ENCODE assay signal across 24 mouse cellular contexts in the genomic region with DNA sequence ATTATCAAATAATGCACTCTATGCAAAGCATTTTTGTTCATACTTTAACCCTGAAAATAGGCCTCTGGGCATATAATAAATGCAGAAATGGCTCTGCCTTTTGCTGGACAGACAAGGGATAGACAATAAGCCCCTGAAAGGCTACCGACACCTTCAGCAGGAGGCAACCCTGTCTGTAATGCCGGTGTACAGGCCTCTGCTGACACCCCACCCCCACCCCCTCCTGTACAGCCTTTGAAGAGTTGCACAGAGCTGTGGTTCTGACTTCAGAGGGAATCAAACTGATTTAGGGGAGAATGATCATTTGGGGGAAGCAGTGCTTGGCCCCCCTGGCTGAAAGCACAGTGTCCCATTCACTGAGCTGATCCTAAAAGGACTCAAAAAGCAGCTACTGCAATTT. TPM values are rescaled to one million over a fixed set of nuclear protein-coding genes. Genes with fewer than 3 reads are reported as not detected.
DNase-seq lines count a peak whose midpoint lies in the region; ATAC-seq lines count a peak whose summit lies in the region.
"Had no signal": no experiment of that assay in that cellular context is flagged by ENCODE, and none has a peak within 500 bp of the region (broad histone marks: within the 10 kb centered on the region; RNA-seq: fewer than 3 reads in every experiment).

No protein-coding gene starts in this region.

- H3K4me2 ChIP-seq in forebrain, embryonic 12.5 days = no peak overlapping the region; the same call in 1 of the 2 replicates
- H3K4me2 ChIP-seq in forebrain, embryonic 16.5 days (ENCODE audit: low read length) = no peak overlapping the region
- H3K4me2 ChIP-seq in neural tube, embryonic 12.5 days (replicated peaks) = no peak overlapping the region
- no peak overlapping the region for H3K4me2 ChIP-seq in neural tube, embryonic 15.5 days
- H3K4me2 ChIP-seq: heart, embryonic 15.5 days; limb, embryonic 15.5 days; lung, embryonic 14.5 days had no signal

- H3K9ac ChIP-seq in forebrain, embryonic 12.5 days = no peak overlapping the region
- H3K9ac ChIP-seq in forebrain, embryonic 16.5 days (replicated peaks; ENCODE audit: low read depth, low read length) = no peak overlapping the region
- no peak overlapping the region for H3K9ac ChIP-seq in neural tube, embryonic 12.5 days
- no peak overlapping the region for H3K9ac ChIP-seq in neural tube, embryonic 15.5 days (replicated peaks)
- H3K9ac ChIP-seq: heart, embryonic 15.5 days; limb, embryonic 15.5 days; liver, embryonic 14.5 days; lung, embryonic 14.5 days had no signal

- H3K27ac ChIP-seq in forebrain, embryonic 12.5 days = no peak overlapping the region
- H3K27ac ChIP-seq in forebrain, embryonic 16.5 days (ENCODE audit: low read length) = no peak overlapping the region
- no peak overlapping the region for H3K27ac ChIP-seq in neural tube, embryonic 12.5 days
- H3K27ac ChIP-seq in neural tube, embryonic 15.5 days (replicated peaks) = no peak overlapping the region
- H3K27ac ChIP-seq: gastrocnemius, adult 2 months; heart, embryonic 15.5 days; kidney, postnatal 0 days; limb, embryonic 15.5 days; liver, embryonic 14.5 days had no signal

- H3K4me3 ChIP-seq in forebrain, embryonic 12.5 days (replicated peaks) = no peak overlapping the region
- H3K4me3 ChIP-seq in forebrain, embryonic 16.5 days (replicated peaks; ENCODE audit: low read length) = no peak overlapping the region
- no peak overlapping the region for H3K4me3 ChIP-seq in neural tube, embryonic 12.5 days
- no peak overlapping the region for H3K4me3 ChIP-seq in neural tube, embryonic 15.5 days (replicated peaks)
- H3K4me3 ChIP-seq: gastrocnemius, adult 2 months; heart, embryonic 15.5 days; limb, embryonic 15.5 days had no signal

- H3K36me3 ChIP-seq in forebrain, embryonic 12.5 days (replicated peaks) = no peaks in the 10 kb centered on the region
- H3K36me3 ChIP-seq in forebrain, embryonic 16.5 days (ENCODE audit: control insufficient read depth, insufficient read depth) = no peaks in the 10 kb centered on the region
- H3K36me3 ChIP-seq in neural tube, embryonic 12.5 days = no peaks in the 10 kb centered on the region
- no peaks in the 10 kb centered on the region for H3K36me3 ChIP-seq in neural tube, embryonic 15.5 days
- H3K36me3 ChIP-seq: heart, embryonic 15.5 days; limb, embryonic 15.5 days had no signal

- WGBS in forebrain, embryonic 12.5 days = 20% methylated on average over 2 of the region's 2 CpGs
- WGBS in forebrain, embryonic 16.5 days = 12% methylated on average over 2 of the region's 2 CpGs
- WGBS in neural tube, embryonic 12.5 days = 10% methylated on average over 2 of the region's 2 CpGs
- 4% methylated on average over 2 of the region's 2 CpGs for WGBS in neural tube, embryonic 15.5 days

- H3K4me1 ChIP-seq in forebrain, embryonic 12.5 days = peaks cover 12% of the 10 kb centered on the region
- H3K4me1 ChIP-seq in forebrain, embryonic 16.5 days (replicated peaks; ENCODE audit: control insufficient read depth, insufficient read depth, low read length) = 0 out of 2 replicates have a peak, but pooled peaks cover 3% of the 10 kb centered on the region
- H3K4me1 ChIP-seq in neural tube, embryonic 12.5 days = peaks cover 12% of the 10 kb centered on the region
- 0 out of 2 replicates have a peak, but pooled peaks cover 3% of the 10 kb centered on the region for H3K4me1 ChIP-seq in neural tube, embryonic 15.5 days
- H3K4me1 ChIP-seq: limb, embryonic 15.5 days had no signal

- ATAC-seq in forebrain, embryonic 12.5 days (ENCODE audit: low FRiP score) = peak; percentile 68; the same call in 1 of the 2 replicates
- no peak for ATAC-seq in forebrain, embryonic 16.5 days
- peak; percentile 75 for ATAC-seq in neural tube, embryonic 12.5 days (ENCODE audit: low FRiP score, low read depth)
- no peak for ATAC-seq in neural tube, embryonic 15.5 days (ENCODE audit: low FRiP score)
- ATAC-seq in erythroblast, adult 5-6 weeks (replicated peaks; ENCODE audit: low FRiP score, poor library complexity, severe bottlenecking) = no peak
- ATAC-seq: inflammation-experienced regulatory T-cells, adult 6 months; Patski had no signal

- DNase-seq in mesoderm, embryonic 11.5 days (ENCODE audit: low read depth, low spot score) = peak; percentile 33
- no peak for DNase-seq in thymus, postnatal 10 days (ENCODE audit: low spot score in 2 of 2)
- DNase-seq: adrenal gland, adult 2 months; cerebellum, adult 18-20 months; cerebellum, postnatal 14 days; gastrocnemius, adult 2 months; heart, postnatal 36 days; kidney, adult 18-20 months; layer of hippocampus, adult 9-11 months; left cerebral cortex, postnatal 4 days; lung, embryonic 14.5 days; right cerebral cortex, postnatal 25 days; spleen, adult 18-20 months had no signal

- no peaks in the 10 kb centered on the region for H3K27me3 ChIP-seq in forebrain, embryonic 12.5 days
- H3K27me3 ChIP-seq in forebrain, embryonic 16.5 days (replicated peaks; ENCODE audit: control insufficient read depth, insufficient read depth, low read length) = no peaks in the 10 kb centered on the region
- H3K27me3 ChIP-seq in neural tube, embryonic 12.5 days (replicated peaks) = no peaks in the 10 kb centered on the region
- H3K27me3 ChIP-seq in neural tube, embryonic 15.5 days (replicated peaks) = no peaks in the 10 kb centered on the region
- H3K27me3 ChIP-seq: heart, embryonic 15.5 days; limb, embryonic 15.5 days had no signal

- H3K9me3 ChIP-seq in forebrain, embryonic 12.5 days = no peaks in the 10 kb centered on the region
- no peaks in the 10 kb centered on the region for H3K9me3 ChIP-seq in forebrain, embryonic 16.5 days (ENCODE audit: control insufficient read depth, low read length)
- no peaks in the 10 kb centered on the region for H3K9me3 ChIP-seq in neural tube, embryonic 12.5 days
- H3K9me3 ChIP-seq in neural tube, embryonic 15.5 days (replicated peaks) = no peaks in the 10 kb centered on the region
- H3K9me3 ChIP-seq: heart, embryonic 15.5 days; limb, embryonic 15.5 days had no signal

RNA-seq across cellular contexts. Expression of gene Plekhg1, which starts 17.8 kb away (rescaled TPM):
- polyA plus RNA-seq in forebrain, embryonic 12.5 days (2016; fragmentation: Nextera tagmentation; extraction: Ambion mirVana) = 9.7 and 14.9 TPM in 2 replicates
- 4.4 and 5.1 TPM in 2 replicates for polyA plus RNA-seq in forebrain, embryonic 16.5 days (2015; fragmentation: Nextera tagmentation; extraction: Ambion mirVana)
- polyA plus RNA-seq in neural tube, embryonic 12.5 days (2016; fragmentation: Nextera tagmentation; extraction: Ambion mirVana) = 11.0 and 12.8 TPM in 2 replicates
- 6.5 and 7.4 TPM in 2 replicates for polyA plus RNA-seq in neural tube, embryonic 15.5 days (2015; fragmentation: Nextera tagmentation; extraction: Ambion mirVana)
- 2.5 and 2.7 TPM in 2 replicates for total RNA-seq in erythroblast, adult 5-6 weeks (2015; ENCODE audit: low replicate concordance)
- total RNA-seq in erythroblast, adult 5-6 weeks (2017; ENCODE audit: low replicate concordance) = 0.42 and 2.0 TPM in 2 replicates

Comparison
In these comparisons a context has a peak if more than half of its experiments do, and no peak if none do; other contexts are left out.
1. ATAC-seq: peak in forebrain, embryonic 12.5 days (single experiment) and neural tube, embryonic 12.5 days (single experiment); none in forebrain, embryonic 16.5 days (single experiment), neural tube, embryonic 15.5 days (single experiment) and erythroblast, adult 5-6 weeks (single experiment).